Mouse (Mus musculus): ENCODE measurements at regions not wholly inside any gene's neighbourhood (a gene's known extent, or its start where the extent isn't known, plus 50 kb on each side); places are given as distances from the start of the nearest gene placed in this dataset.

GRCm38 (mm10) chr1:92714725-92715324, 66.2 kb upstream of the Otos start:
- no peak for TF ChIP-seq GATA1 (IDR thresholded peaks at IDR 0.05; ENCODE audit: borderline replicate concordance, low read length)
- no peak for TF ChIP-seq FLI1 (IDR thresholded peaks at IDR 0.05; ENCODE audit: low read length)
